Mouse (Mus musculus) kidney, adult 18-20 months (tissue): ENCODE results near the gene Cela3a.

ENCODE experiments used
- DNase-seq: peaks from one replicate; pipeline ENCODE4 v3.0.0; 2021

Cela3a gene

DNA sequence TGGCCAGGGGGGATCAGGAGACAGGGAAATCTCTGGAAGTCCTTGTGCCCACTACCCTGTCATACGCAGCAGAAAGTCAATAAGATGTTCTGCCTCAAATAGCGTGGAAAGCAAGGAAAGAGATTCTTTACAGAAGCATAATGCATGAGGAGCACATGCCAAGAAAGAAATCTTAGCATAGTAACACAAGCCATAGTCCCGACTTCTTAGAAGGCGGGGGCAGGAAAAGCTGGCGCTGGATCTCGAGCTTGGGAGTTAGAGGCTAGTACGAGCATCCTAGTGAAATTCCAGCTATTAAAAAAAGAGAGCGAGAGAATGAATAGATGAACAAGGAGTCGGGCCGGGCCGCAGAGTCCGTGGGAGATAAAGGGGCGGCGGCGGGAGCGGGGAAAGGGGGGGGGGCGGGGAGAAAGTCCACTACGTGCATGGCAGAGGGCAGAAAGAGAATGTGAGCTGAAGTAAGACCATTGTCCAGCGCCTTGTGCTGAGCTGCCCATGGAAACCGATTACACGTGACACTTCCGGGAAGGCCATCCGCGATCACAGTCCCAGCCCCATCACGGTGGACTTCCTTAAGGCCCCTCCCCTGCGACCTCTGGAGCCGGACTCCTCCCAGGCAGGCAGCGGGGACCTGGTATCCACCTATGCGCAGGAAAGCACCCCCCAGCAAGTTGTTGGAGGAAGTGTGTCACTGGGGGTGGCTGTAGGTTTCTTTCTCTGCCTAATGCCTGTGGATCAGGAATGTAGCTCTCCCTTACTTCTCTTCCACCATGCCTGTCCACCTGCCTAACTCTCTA, 39.4 kb downstream of the Cela3a start:
- DNase-seq, result peak; percentile 64

DNA sequence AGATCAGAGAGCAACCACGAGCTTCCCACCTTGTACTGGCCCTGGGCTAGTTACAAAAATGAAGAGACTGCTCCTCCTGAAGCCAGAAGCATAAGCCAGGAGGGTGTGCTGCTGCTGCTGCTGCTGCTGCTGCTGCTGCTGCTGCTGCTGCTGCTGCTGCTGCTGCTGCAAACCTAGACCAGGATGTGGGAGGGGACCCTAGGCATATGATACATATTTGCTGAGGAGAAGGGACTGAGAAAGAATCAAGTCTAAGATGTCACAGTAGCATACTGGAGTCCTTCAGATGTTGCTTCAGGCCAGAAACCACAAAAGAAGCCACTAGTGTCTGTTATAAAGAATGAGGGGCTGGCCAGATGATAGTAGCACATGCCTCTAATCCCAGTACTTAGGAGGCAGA, 41.4 kb downstream of the Cela3a start:
- no peak for DNase-seq

DNA sequence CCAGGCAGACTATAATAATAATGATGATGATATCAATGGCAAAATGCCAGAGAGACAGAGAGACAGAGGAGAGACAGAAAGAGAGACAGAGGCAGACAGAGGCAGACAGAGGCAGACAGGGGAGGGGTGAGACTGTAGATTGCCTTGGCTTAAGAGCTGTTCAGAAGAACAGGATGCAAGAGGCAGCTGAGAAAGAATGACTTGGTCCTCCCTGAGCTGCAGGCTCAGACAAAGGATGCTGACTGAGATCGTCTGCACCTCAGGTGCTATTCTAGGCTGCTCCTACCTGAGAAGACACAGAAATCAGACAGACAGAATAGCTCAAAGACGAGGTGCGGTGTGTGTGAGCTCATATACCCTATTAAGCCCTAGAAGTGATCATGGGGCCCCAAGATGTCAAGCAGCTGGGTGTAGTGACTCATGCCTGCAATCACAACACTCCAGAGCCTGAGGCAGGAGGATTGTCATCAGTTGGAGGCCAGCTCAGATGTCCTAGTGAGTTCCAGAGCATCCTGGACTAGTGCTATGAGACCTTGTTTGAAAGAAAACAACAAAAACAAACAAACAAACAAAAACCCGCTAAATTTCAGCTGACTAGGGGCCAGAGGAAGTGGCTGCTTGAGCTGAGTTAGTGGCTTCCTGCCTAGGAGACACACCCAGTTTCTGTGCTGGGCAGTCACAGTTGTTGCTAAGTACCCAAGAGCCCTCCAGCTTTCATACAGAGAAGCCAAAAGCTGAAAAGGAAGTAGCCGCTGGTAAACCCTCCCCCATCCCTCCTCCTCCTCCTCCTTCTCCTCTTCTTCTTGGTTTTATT, 42.1 kb downstream of the Cela3a start:
- DNase-seq, result no peak

DNA sequence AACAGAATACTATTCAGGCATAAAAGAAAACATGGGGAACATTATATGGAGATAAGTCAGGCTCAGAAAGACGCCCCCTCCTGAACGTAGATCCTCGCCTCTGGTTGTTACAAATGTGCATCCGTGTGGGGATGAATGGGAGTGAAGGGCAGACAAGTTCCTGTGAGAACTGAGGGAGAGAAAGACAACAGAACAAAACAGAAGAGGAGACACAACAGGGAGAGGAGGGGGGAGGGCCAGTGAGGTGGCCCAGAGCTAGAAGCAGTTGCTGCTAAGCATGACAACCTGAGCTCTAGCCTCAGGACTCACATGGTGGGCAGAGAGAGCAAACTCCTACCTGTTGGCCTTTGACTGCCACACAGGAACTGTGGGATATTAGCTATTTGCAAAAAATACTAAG, 43.5 kb downstream of the Cela3a start:
- DNase-seq, result no peak

DNA sequence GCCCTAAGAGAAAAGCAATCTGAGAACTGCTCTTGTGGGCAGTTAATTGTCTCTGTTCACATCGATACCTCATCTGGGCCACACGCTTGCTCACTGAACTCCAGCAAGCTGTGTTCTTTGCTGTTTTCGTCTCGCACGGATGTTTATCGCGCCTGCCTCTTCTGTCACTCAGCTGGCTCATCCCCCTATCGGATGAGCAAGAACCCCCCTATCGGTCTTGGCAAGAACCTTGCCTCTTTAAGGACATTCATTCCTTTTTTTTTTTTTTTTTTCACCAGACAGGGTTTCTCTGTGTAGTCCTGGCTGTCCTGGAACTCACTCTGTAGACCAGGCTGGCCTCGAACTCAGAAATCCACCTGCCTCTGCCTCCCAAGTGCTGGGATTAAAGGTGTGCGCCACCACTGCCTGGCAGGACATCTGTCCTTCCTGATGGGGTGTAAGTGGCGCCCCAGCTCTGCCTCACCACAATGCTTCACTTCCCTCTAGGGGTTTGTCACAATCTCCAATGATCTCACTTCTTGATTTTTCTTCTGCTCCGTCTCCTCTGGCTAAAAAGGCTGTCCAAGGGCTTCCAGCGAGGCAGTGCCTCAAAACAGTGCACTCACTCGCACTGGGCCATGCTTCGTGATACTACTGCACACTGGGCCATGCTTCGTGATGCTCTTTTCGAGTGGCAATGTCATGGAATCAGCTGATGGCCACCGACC, 44.1 kb downstream of the Cela3a start:
- DNase-seq, result no peak

DNA sequence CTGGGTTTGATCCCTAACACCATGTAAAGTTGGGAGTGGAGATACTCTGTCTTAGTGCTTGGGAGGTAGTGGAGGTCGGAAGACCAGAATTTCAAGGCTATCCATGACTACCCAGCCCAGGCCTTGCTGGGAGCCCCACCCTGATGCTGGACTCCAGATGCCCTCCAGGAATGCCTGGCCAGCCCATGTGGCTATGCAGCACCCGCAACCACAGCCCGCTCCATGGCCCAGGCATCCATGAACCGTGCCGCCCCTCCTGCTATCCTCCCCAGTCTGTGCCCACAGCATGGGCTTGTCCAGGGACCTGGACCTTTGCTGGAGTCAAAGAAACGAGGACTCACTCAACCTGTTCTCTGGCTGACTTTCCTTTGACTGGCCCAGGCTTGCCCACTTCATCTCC, 44.8 kb downstream of the Cela3a start:
- no peak for DNase-seq

DNA sequence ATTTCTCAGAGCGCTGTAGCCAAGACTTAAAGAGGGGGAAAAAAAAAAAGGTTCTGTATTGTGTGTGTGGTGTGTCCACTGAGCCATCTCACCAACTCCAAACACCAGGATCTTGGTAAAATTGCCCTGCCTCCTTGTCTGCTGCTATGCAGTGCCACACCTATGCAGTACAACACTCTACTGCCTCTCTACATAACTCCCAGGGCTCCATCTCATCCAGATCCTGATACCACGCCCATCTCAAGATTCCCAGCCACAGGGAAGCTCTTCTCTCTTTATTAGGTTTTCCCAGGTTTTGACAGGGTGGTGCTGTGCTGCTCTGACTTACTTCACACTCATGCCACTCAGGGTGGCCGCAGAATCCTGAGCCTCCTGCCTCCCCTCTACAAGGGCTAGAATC, 48.6 kb downstream of the Cela3a start:
- DNase-seq, result no peak

DNA sequence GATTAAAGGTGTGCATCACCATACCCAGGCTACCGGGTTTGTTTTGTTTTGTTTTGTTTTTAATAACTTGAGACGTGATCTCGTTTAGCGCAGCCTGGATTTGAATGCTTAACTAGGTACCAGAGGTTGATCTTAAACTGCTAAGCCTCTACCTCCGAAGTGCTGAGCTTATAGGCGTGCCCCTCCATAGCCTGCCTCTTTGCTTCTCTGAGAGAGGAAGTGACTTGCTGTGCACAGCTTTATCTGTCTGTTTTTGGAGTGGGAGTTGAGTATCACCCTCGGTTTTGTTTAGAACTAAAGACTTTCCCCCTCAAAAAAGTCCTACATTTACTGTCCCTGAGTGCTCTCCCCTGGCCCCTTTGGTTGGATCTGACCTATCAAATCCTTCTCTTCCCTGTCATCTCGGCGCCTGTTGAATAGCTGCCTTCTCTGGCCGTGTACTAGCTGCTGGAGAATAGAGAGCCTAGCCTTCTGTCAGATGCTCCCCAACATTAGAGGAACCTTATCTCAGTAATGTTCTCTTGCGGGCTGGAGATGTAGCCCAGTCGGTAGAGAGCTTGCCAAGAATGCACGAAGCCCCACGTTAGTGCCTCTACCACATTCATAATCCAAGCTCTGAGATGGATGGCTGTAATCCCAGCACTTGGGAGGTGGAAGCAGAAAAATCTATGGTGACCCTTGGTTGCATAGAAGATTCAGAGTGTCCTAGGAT, 51.1 kb downstream of the Cela3a start:
- no peak for DNase-seq

DNA sequence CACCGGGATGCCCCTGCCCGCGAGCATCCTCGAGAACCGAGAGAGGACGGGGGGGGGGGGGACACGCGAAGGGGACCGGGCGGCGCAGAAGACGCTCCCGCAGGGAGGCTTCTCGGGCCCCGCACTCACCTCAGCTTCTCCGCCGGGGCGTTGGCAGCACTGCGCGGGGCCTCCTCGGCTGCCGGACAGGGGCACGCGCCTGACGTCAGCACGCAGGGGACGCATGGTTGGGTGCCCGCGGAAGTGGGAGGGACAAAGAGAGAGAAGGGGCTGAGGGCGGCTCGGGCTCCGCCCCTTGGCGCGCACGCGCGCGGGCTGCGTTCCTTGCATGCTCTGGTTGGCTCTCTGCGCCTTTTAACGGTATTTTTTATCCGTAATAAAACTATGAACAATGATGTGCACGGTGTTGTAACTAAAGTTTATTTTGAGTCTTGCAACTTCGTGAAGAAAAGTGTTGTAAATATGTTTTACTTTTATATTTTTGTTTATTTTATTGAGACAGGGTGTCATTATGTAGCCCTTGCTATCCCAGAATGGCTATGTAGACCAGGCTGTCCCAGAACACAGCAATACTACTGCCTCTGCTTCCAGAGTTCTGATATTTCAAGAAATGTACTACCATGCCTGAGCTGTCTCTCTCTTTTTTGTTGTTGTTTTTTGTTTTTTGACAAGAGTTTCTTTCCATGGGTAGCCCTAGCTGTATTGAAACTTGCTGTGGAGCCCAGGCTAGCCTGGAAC, 51.9 kb downstream of the Cela3a start, which contains the start of gene Cdc42:
TSS of gene Cdc42 (minus strand) at position 204 of the 738 bp plus-strand sequence.
- DNase-seq, result peak; percentile 98

DNA sequence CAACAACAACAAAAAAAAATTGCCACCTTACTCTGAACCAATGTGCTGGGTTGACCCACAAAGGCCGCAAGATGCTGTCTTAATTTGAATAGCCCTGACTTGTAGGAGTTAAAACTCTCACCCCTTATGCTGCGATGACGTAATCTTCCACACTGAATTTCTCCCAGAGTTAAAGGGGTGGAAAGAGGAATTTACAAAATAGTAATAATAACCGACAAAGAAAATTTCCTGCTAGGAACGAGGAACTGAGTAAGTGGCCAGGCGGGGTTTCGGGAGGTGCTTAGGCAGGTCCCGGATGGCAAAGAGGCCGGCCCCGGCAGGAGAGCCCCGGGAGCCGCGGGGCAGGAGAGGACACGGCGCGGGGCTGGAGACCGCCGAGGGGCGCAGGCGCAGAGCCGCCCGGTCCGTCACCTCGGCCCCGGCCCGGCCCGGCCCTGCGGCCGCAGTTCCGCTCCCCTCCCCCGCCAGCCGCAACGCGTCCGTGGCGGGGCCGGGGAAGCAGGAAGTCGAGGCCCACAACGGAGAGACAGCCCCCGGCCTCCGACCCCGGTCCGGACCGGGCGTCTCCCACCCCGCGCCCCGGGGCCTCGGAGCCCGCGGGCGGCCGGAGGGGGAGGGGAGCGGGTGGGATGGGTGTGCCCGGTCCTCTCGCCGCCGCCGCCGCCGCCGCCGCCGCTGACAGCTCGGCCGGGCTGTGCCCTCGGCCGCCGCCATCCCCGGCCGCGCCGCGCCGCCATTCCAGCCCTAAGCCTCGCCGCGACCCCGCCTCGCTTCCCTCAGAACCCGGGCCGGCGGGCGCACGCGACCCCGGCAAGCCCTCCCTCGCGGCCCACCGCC, 52.7 kb downstream of the Cela3a start:
- DNase-seq, result peak; percentile 80
